Mouse (Mus musculus) ES-E14 (cell line): ENCODE data around the gene Atp8a1.

ENCODE experiments used
- CHD2 ChIP-seq: IDR thresholded peaks from 2 replicates; pipeline ENCODE4 v1.6.1; 2014; ENCODE audit warnings: mild to moderate bottlenecking, low read depth, low read length, inconsistent platforms
- HCFC1 ChIP-seq: IDR thresholded peaks from 2 replicates; pipeline ENCODE4 v1.6.1; 2012; ENCODE audit warnings: low read length, inconsistent platforms, borderline replicate concordance; ENCODE audit not compliant: insufficient read depth
- MAFK ChIP-seq: IDR thresholded peaks from 2 replicates; pipeline ENCODE4 v1.6.1; 2014; ENCODE audit warnings: mild to moderate bottlenecking, low read depth, low read length, inconsistent platforms; ENCODE audit not compliant: insufficient read depth
- ZC3H11A ChIP-seq: IDR thresholded peaks from 2 replicates; pipeline ENCODE4 v1.6.1; 2012; ENCODE audit warnings: low read depth, mild to moderate bottlenecking, inconsistent platforms, low read length, borderline replicate concordance
- ZNF384 ChIP-seq: IDR thresholded peaks from 2 replicates; pipeline ENCODE4 v1.6.1; 2012; ENCODE audit warnings: low read depth, low read length, inconsistent platforms

GRCm38 (mm10) chr5:67823771-67824170 lies 23.5 kb downstream of the Atp8a1 start:
- TF ChIP-seq HCFC1 = no peak
- TF ChIP-seq MAFK = no peak
- no peak for TF ChIP-seq ZC3H11A
- no peak for TF ChIP-seq ZNF384
- no peak for TF ChIP-seq CHD2
